Mouse (Mus musculus) CH12.LX (cell line): ENCODE results near the gene Pip5k1c. TPM values are rescaled to one million over a fixed set of nuclear protein-coding genes. Genes with fewer than 3 reads are reported as not detected.
A peak's percentile ranks its signal among the peaks of the same experiment; 100 is the strongest.

Experiments used
- DNase-seq: peaks from one replicate; pipeline ENCODE4 v3.0.0-alpha.2; 2013; ENCODE audit errors: extremely low read depth
- H3K27ac ChIP-seq: 2 replicates; pipeline ENCODE4 v1.5.1; 2012; ENCODE audit warnings: low read depth, mild to moderate bottlenecking, control low read depth, moderate library complexity; ENCODE audit not compliant: insufficient read depth
- H3K27me3 ChIP-seq: replicated peaks from 2 replicates; pipeline ENCODE3; 2012; ENCODE audit warnings: inconsistent platforms
- H3K36me3 ChIP-seq, 2 experiments: replicated peaks in 1 of 2; 2 replicates each; pipeline versions ENCODE3 to v1.6.1; 2012; ENCODE audit warnings: inconsistent platforms in 1 of 2, low read length in 1 of 2, mild to moderate bottlenecking in 1 of 2, mixed read lengths in 1 of 2, moderate library complexity in 1 of 2; ENCODE audit not compliant: control insufficient read depth in 1 of 2, insufficient read depth in 1 of 2
- H3K4me1 ChIP-seq, 2 experiments: 2 replicates each; pipeline ENCODE4 v1.6.1; 2012; ENCODE audit warnings: inconsistent platforms in 1 of 2, moderate library complexity in 1 of 2; ENCODE audit not compliant: insufficient read depth in 2 of 2, control insufficient read depth in 1 of 2
- H3K4me2 ChIP-seq: 2 replicates; pipeline ENCODE4 v1.6.1; 2012; ENCODE audit warnings: low read depth, mild to moderate bottlenecking, control low read depth; ENCODE audit not compliant: poor library complexity, insufficient read depth, severe bottlenecking
- H3K4me3 ChIP-seq, 3 experiments: fragments of 150-350 bp in 1 of 3; sonication (generic) in 1 of 3; replicated peaks in 1 of 3; 2 replicates each; pipeline versions ENCODE3 to v1.5.1; 2011 to 2012; ENCODE audit warnings: low read depth in 2 of 3, low read length in 2 of 3, mild to moderate bottlenecking in 2 of 3, moderate library complexity in 2 of 3, control low read depth in 1 of 3, improper control_type of control experiment in 1 of 3, inconsistent platforms in 1 of 3, mixed read lengths in 1 of 3; ENCODE audit not compliant: poor library complexity in 1 of 3
- H3K79me2 ChIP-seq: replicated peaks from 2 replicates; pipeline ENCODE4 v1.6.1; 2012; ENCODE audit warnings: mild to moderate bottlenecking, moderate library complexity; ENCODE audit not compliant: control insufficient read depth, poor library complexity, insufficient read depth, severe bottlenecking; ENCODE audit errors: extremely low read depth
- H3K9ac ChIP-seq: 2 replicates; pipeline ENCODE4 v1.6.1; 2012; ENCODE audit warnings: low read depth, mild to moderate bottlenecking, control low read depth, moderate library complexity; ENCODE audit not compliant: insufficient read depth
- H3K9me3 ChIP-seq: replicated peaks from 2 replicates; pipeline ENCODE3; 2012; ENCODE audit warnings: low read length, inconsistent platforms, mixed read lengths
- BHLHE40 ChIP-seq: IDR thresholded peaks from 2 replicates; pipeline ENCODE4 v1.6.1; 2011; ENCODE audit warnings: mild to moderate bottlenecking, low read depth, low read length, improper control_type of control experiment
- CHD1 ChIP-seq: IDR thresholded peaks from 2 replicates; pipeline ENCODE4 v1.6.1; 2012; ENCODE audit warnings: low read depth, low read length, improper control_type of control experiment, inconsistent platforms
- CHD2 ChIP-seq: IDR thresholded peaks from 2 replicates; pipeline ENCODE4 v1.6.1; 2011; ENCODE audit warnings: low read length, improper control_type of control experiment
- CTCF ChIP-seq, 2 experiments: IDR thresholded peaks in 1 of 2; conservative IDR thresholded peaks in 1 of 2; 2 replicates each; pipeline ENCODE4 v1.5.1; 2011 to 2012; ENCODE audit warnings: low read depth in 2 of 2, low read length in 2 of 2, improper control_type of control experiment in 1 of 2, inconsistent platforms in 1 of 2, mild to moderate bottlenecking in 1 of 2, moderate library complexity in 1 of 2
- E2F4 ChIP-seq: IDR thresholded peaks from 2 replicates; pipeline ENCODE4 v1.6.1; 2011; ENCODE audit warnings: low read depth, low read length, improper control_type of control experiment; ENCODE audit not compliant: insufficient replicate concordance
- ELF1 ChIP-seq: IDR thresholded peaks from 2 replicates; pipeline ENCODE4 v1.6.1; 2014; ENCODE audit warnings: low read depth, mild to moderate bottlenecking, inconsistent platforms, low read length, improper control_type of control experiment
- EP300 ChIP-seq: IDR thresholded peaks from 2 replicates; pipeline ENCODE4 v1.6.1; 2011; ENCODE audit warnings: low read length, improper control_type of control experiment
- HCFC1 ChIP-seq: IDR thresholded peaks from 2 replicates; pipeline ENCODE4 v1.6.1; 2012; ENCODE audit warnings: low read depth, mild to moderate bottlenecking, inconsistent platforms, low read length, improper control_type of control experiment
- IRF4 ChIP-seq: IDR thresholded peaks from 2 replicates; pipeline ENCODE4 v1.6.1; 2014; ENCODE audit warnings: low read depth, mild to moderate bottlenecking, inconsistent platforms, low read length, improper control_type of control experiment
- JUN ChIP-seq: IDR thresholded peaks from 2 replicates; pipeline ENCODE4 v1.6.1; 2011; ENCODE audit warnings: low read depth, mild to moderate bottlenecking, low read length, improper control_type of control experiment, moderate library complexity; ENCODE audit not compliant: insufficient read depth
- JUND ChIP-seq: conservative IDR thresholded peaks from 2 replicates; pipeline ENCODE4 v1.6.1; 2011; ENCODE audit warnings: low read depth, low read length, improper control_type of control experiment
- KAT2A ChIP-seq: IDR thresholded peaks from 2 replicates; pipeline ENCODE4 v1.6.1; 2012; ENCODE audit warnings: low read length, improper control_type of control experiment, inconsistent platforms; ENCODE audit not compliant: insufficient replicate concordance
- MAFK ChIP-seq: IDR thresholded peaks from 2 replicates; pipeline ENCODE4 v1.6.1; 2011; ENCODE audit warnings: low read length, improper control_type of control experiment; ENCODE audit not compliant: insufficient replicate concordance
- MAX ChIP-seq: IDR thresholded peaks from 2 replicates; pipeline ENCODE4 v1.6.1; 2011; ENCODE audit warnings: low read length, improper control_type of control experiment
- MAZ ChIP-seq: IDR thresholded peaks from 2 replicates; pipeline ENCODE4 v1.6.1; 2012; ENCODE audit warnings: low read depth, mild to moderate bottlenecking, inconsistent platforms, low read length, improper control_type of control experiment, moderate library complexity
- MEF2A ChIP-seq: IDR thresholded peaks from 2 replicates; pipeline ENCODE4 v1.6.1; 2014; ENCODE audit warnings: low read depth, mild to moderate bottlenecking, inconsistent platforms, low read length, improper control_type of control experiment, borderline replicate concordance
- MYC ChIP-seq: IDR thresholded peaks from 2 replicates; pipeline ENCODE4 v1.6.1; 2011; ENCODE audit warnings: low read depth, mild to moderate bottlenecking, improper control_type of control experiment, low read length
- NELFE ChIP-seq: IDR thresholded peaks from 2 replicates; pipeline ENCODE4 v1.6.1; 2011; ENCODE audit warnings: low read depth, low read length, improper control_type of control experiment
- NRF1 ChIP-seq: IDR thresholded peaks from 2 replicates; pipeline ENCODE4 v1.6.1; 2014; ENCODE audit warnings: low read depth, mild to moderate bottlenecking, inconsistent platforms, low read length, improper control_type of control experiment, moderate library complexity
- RAD21 ChIP-seq: IDR thresholded peaks from 2 replicates; pipeline ENCODE4 v1.6.1; 2011; ENCODE audit warnings: low read depth, mild to moderate bottlenecking, low read length, improper control_type of control experiment, moderate library complexity
- RCOR1 ChIP-seq: conservative IDR thresholded peaks from 2 replicates; pipeline ENCODE4 v1.6.1; 2012; ENCODE audit warnings: low read depth, mild to moderate bottlenecking, inconsistent platforms, low read length, improper control_type of control experiment
- SIN3A ChIP-seq: IDR thresholded peaks from 2 replicates; pipeline ENCODE4 v1.6.1; 2012; ENCODE audit warnings: low read length, improper control_type of control experiment, inconsistent platforms
- SMC3 ChIP-seq: IDR thresholded peaks from 2 replicates; pipeline ENCODE4 v1.6.1; 2011; ENCODE audit warnings: low read depth, low read length, improper control_type of control experiment
- TBP ChIP-seq: conservative IDR thresholded peaks from 2 replicates; pipeline ENCODE4 v1.6.1; 2011; ENCODE audit warnings: low read depth, low read length, improper control_type of control experiment
- TCF12 ChIP-seq: IDR thresholded peaks from 2 replicates; pipeline ENCODE4 v1.6.1; 2014; ENCODE audit warnings: low read depth, mild to moderate bottlenecking, inconsistent platforms, low read length, improper control_type of control experiment
- UBTF ChIP-seq: IDR thresholded peaks from 2 replicates; pipeline ENCODE4 v1.6.1; 2012; ENCODE audit warnings: low read depth, mild to moderate bottlenecking, inconsistent platforms, low read length, improper control_type of control experiment, moderate library complexity
- USF1 ChIP-seq: IDR thresholded peaks from 2 replicates; pipeline ENCODE4 v1.6.1; 2014; ENCODE audit warnings: low read depth, mild to moderate bottlenecking, inconsistent platforms, low read length, improper control_type of control experiment
- ZC3H11A ChIP-seq: IDR thresholded peaks from 2 replicates; pipeline ENCODE4 v1.6.1; 2012; ENCODE audit warnings: low read depth, mild to moderate bottlenecking, inconsistent platforms, low read length, improper control_type of control experiment
- ZKSCAN1 ChIP-seq: IDR thresholded peaks from 2 replicates; pipeline ENCODE4 v1.6.1; 2012; ENCODE audit warnings: low read depth, inconsistent platforms, low read length, improper control_type of control experiment, borderline replicate concordance
- ZMIZ1 ChIP-seq: IDR thresholded peaks from 2 replicates; pipeline ENCODE4 v1.6.1; 2012; ENCODE audit warnings: low read depth, mild to moderate bottlenecking, inconsistent platforms, low read length, improper control_type of control experiment
- ZNF384 ChIP-seq: IDR thresholded peaks from 2 replicates; pipeline ENCODE4 v1.6.1; 2012; ENCODE audit warnings: low read depth, low read length, improper control_type of control experiment, inconsistent platforms
- dilution Hi-C: fragments of 300-500 bp; cut with MboI; formaldehyde crosslinking; loops from 2 replicates; pipeline ENCODE4 v1.14.3; 2020; ENCODE audit warnings: low sequenced_read_pairs; ENCODE audit not compliant: extremely low pct_unique_long_range_greater_than_20kb, extremely low pct_ligation_motif_present
- in situ Hi-C: fragments of 300-500 bp; cut with MboI; formaldehyde crosslinking; loops from 3 replicates; pipeline ENCODE4 v1.14.3; 2019; ENCODE audit warnings: low sequenced_read_pairs, low pct_ligation_motif_present, low pct_unique_long_range_greater_than_20kb, mixed read lengths
- polyA plus RNA-seq: library from polyadenylated mRNA; unstranded; fragments of >175 nt; gene quantifications from 2 replicates; pipeline ENCODE4 v1.2.1, GENCODE M21; 2012; ENCODE audit warnings: low read depth; ENCODE audit not compliant: insufficient read length
- total RNA-seq, 2 experiments: library from RNA; depleted of rRNA; stranded (reverse); fragments of 300-350 nt in 1 of 2; fragments of >200 nt in 1 of 2; gene quantifications; 2 replicates each; pipeline ENCODE4 v1.2.3; 2012 to 2014

The Pip5k1c gene
- total and polyA plus RNA-seq, 3 experiments: 11.4 to 51.4 (median 12.6) TPM

DNA sequence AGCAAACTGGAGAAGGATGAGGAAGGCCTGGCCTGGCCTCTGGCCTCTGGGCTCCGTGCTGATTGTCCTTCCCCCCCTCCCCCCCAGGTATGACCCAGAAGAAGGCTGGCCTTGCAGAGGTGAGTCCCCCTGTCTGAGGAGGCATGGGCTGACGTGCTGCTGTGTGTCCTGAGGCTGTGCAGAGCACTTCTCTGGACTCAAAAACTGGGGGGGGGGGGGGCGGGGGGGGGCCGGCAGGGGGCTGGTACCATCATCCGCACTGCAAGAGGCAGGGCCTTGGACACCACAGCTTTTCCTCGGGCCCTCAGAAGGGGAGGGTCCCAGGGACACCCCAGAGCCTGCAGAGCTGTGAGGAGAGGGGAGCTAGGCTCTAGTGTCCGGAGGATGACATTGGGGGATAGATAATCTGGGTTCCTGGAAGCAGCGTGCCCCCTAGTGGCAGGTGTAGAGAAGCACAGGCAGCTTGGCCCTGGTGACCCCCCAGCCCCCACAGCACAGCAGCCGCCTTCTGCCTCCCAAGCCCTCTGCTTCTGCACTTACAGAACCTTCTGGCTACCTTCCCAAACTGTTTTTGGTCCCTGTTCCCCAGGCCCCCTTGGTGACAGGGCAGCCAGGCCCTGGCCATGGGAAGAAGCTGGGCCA, 12.0 kb downstream of the Pip5k1c start:
- dilution Hi-C loops (no loop called here), in situ Hi-C loops (no loop called here)
- H3K27ac ChIP-seq: no peak overlapping the region
- H3K4me3 ChIP-seq: no peak overlapping the region
- peaks cover 39 to 59% of the 10 kb centered on the region in 2 experiments for H3K36me3 ChIP-seq
- DNase-seq: peak; percentile 77
- peaks cover 40 to 89% of the 10 kb centered on the region in 2 experiments for H3K4me1 ChIP-seq
- H3K4me2 ChIP-seq: no peak overlapping the region
- TF ChIP-seq TCF12 (0 out of 2 replicates have a peak, but pooled peaks have one; percentile 21), HCFC1 (0 out of 2 replicates have a peak, but pooled peaks have one; percentile 19), EP300 (no peak), ELF1 (0 out of 2 replicates have a peak, but pooled peaks have one; percentile 19), JUND (no peak), SMC3 (peak; percentile 93), CHD2 (peak; percentile 61; the same call in 1 of the 2 replicates), ZKSCAN1 (no peak), MEF2A (no peak), RCOR1 (no peak), UBTF (no peak), SIN3A (0 out of 2 replicates have a peak, but pooled peaks have one; percentile 52), MAX (peak; percentile 25; the same call in 1 of the 2 replicates), RAD21 (peak; percentile 91), KAT2A (no peak), E2F4 (no peak), MAZ (no peak), TBP (no peak), USF1 (no peak), CHD1 (no peak), NRF1 (peak; percentile 39; the same call in 1 of the 2 replicates), CTCF (conservative IDR thresholded peaks at IDR 0.05 in 1 of 2, IDR thresholded peaks at IDR 0.05 in 1 of 2; ENCODE audit: low read depth in 2 of 2, low read length in 2 of 2) (peak; percentile 74 to 94), ZC3H11A (peak; percentile 51), MAFK (no peak), BHLHE40 (peak; percentile 74), NELFE (no peak), JUN (no peak), IRF4 (peak; percentile 21; the same call in 1 of the 2 replicates), ZMIZ1 (no peak), MYC (no peak), ZNF384 (no peak)
- H3K9ac ChIP-seq: no peak overlapping the region
- H3K27me3 ChIP-seq: no peaks in the 10 kb centered on the region
- H3K9me3 ChIP-seq: no peaks in the 10 kb centered on the region
- H3K79me2 ChIP-seq: peaks cover 28% of the 10 kb centered on the region
